Comparison of ENCODE assay signal across 8 mouse cellular contexts in the genomic region with DNA sequence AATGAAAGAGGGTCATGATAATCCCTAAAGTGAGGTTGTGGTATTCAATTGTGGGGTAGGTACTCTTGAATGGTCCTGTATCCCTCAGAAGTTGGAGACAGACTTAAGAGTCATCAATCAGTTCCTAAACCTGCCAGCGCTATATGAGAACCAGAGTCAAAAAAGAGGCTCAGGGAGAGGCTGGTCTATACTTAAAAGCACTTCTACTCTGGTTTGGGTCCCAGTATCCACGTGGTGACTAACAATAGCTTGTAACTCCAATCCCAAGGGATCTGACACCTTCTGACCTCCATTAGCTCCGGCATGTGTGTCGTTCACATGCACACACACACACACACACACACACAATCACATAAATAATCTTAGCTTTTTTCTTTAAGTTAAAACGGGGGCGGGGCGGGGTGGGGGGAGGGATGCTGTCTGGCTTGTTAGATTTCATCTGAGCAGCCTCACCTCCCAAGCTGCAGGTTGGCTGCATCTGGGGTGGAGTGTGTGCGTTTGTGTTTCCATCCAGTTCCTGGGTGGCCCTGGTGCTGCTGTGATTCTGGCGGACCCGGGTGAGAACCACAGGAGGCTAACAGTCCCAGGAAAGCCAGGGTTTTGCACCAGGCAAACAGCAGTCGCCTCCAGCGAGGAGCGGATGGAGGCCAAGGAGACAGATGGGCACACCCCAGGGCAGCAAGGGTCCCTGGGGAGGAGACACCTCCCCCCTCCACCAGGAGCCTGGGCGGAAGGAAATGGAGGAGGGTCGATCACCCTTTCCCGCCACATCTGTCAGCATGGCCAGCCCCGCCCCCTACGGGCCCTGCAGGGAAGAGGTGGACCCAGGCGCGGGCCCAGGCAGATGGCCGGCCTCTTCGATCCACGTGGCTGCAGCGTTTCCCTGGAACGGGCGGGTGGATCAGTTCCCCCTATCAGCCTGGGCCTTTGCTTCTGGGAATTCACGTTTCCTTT. TPM values are rescaled to one million over a fixed set of nuclear protein-coding genes. Genes with fewer than 3 reads are reported as not detected.
DNase-seq lines count a peak whose midpoint lies in the region; ATAC-seq and TF ChIP-seq lines count a peak whose summit lies in the region.

No protein-coding gene starts in this region.

- H3K36me3 ChIP-seq in liver, adult 2 months (ENCODE audit: control insufficient read depth, insufficient read depth, low read length) = no peaks in the 10 kb centered on the region
- H3K36me3 ChIP-seq in midbrain, postnatal 0 days (ENCODE audit: insufficient read depth, low read length) = no peaks in the 10 kb centered on the region
- no peaks in the 10 kb centered on the region for H3K36me3 ChIP-seq in stomach, embryonic 15.5 days

- no peak for TF ChIP-seq CTCF in liver, adult 2 months (IDR thresholded peaks at IDR 0.05; ENCODE audit: low read depth, low read length)
- 0 out of 2 replicates have a peak, but pooled peaks have one; percentile 20 for TF ChIP-seq CTCF in midbrain, postnatal 0 days (IDR thresholded peaks at IDR 0.05)

- H3K9me3 ChIP-seq in midbrain, postnatal 0 days (ENCODE audit: low read length) = no peaks in the 10 kb centered on the region
- no peaks in the 10 kb centered on the region for H3K9me3 ChIP-seq in stomach, embryonic 15.5 days

- WGBS in liver, adult 2 months = 6% methylated on average over 27 of the region's 27 CpGs
- WGBS in midbrain, postnatal 0 days = 1% methylated on average over 26 of the region's 27 CpGs
- WGBS in stomach, embryonic 15.5 days = 2% methylated on average over 27 of the region's 27 CpGs

- peak overlapping the region; percentile 80 for H3K27ac ChIP-seq in liver, adult 2 months (replicated peaks; ENCODE audit: insufficient read depth, low read depth, low read length)
- no peak overlapping the region for H3K27ac ChIP-seq in midbrain, postnatal 0 days (ENCODE audit: low read depth, low read length)
- H3K27ac ChIP-seq in stomach, embryonic 15.5 days = peak overlapping the region; percentile 76

- TF ChIP-seq POLR2A in liver, adult 2 months (IDR thresholded peaks at IDR 0.05; ENCODE audit: extremely low read depth, insufficient read depth, low read length) = no peak

- H3K9ac ChIP-seq in liver, adult 2 months (ENCODE audit: low read depth, low read length) = peak overlapping the region; percentile 44
- H3K9ac ChIP-seq in midbrain, postnatal 0 days (replicated peaks; ENCODE audit: low read length, poor library complexity, severe bottlenecking) = no peak overlapping the region; the same call in 1 of the 2 replicates
- peak overlapping the region; percentile 26; the same call in 1 of the 2 replicates for H3K9ac ChIP-seq in stomach, embryonic 15.5 days

- H3K4me2 ChIP-seq in midbrain, postnatal 0 days (ENCODE audit: low read depth, low read length, poor library complexity, severe bottlenecking) = peak overlapping the region; percentile 68
- H3K4me2 ChIP-seq in stomach, embryonic 15.5 days = peak overlapping the region; percentile 69

- H3K4me1 ChIP-seq in liver, adult 2 months (ENCODE audit: control insufficient read depth, insufficient read depth, low read length) = peaks cover 24% of the 10 kb centered on the region
- peaks cover 6% of the 10 kb centered on the region; the same call in 1 of the 2 replicates for H3K4me1 ChIP-seq in midbrain, postnatal 0 days (ENCODE audit: insufficient read depth, low read length)
- peaks cover 24% of the 10 kb centered on the region for H3K4me1 ChIP-seq in stomach, embryonic 15.5 days

- peak; percentile 50; the same call in 1 of the 2 replicates for ATAC-seq in midbrain, postnatal 0 days (ENCODE audit: low FRiP score)
- ATAC-seq in stomach, embryonic 15.5 days (ENCODE audit: insufficient read depth, low FRiP score, low read depth) = peak; percentile 76

- H3K79me2 ChIP-seq in liver, adult 2 months (ENCODE audit: control insufficient read depth, insufficient read depth, low read length) = no peaks in the 10 kb centered on the region

- H3K4me3 ChIP-seq in liver, adult 2 months (ENCODE audit: insufficient read depth, low read depth, low read length) = peak overlapping the region; percentile 44; the same call in 1 of the 2 replicates
- H3K4me3 ChIP-seq in midbrain, postnatal 0 days (ENCODE audit: low read depth, low read length) = peak overlapping the region; percentile 27
- peak overlapping the region; percentile 32 for H3K4me3 ChIP-seq in stomach, embryonic 15.5 days (replicated peaks)

- H3K27me3 ChIP-seq in liver, adult 2 months (ENCODE audit: control insufficient read depth, insufficient read depth, low read length) = no peaks in the 10 kb centered on the region
- no peaks in the 10 kb centered on the region for H3K27me3 ChIP-seq in midbrain, postnatal 0 days (ENCODE audit: insufficient read depth, low read length)
- no peaks in the 10 kb centered on the region for H3K27me3 ChIP-seq in stomach, embryonic 15.5 days (replicated peaks)

- DNase-seq in frontal cortex, postnatal 36 days (ENCODE audit: low spot score in 2 of 2) = peak; percentile 12 to 22
- DNase-seq in frontal cortex, postnatal 25 days (ENCODE audit: low spot score in 2 of 2) = no peak
- peak; percentile 34 to 55 for DNase-seq in cerebellum, postnatal 36 days
- DNase-seq in gastrocnemius, postnatal 25 days = peak; percentile 88
- DNase-seq in induced T-regulatory cell, adult 2 months (ENCODE audit: low read depth) = peak; percentile 84
- peak; percentile 70 for DNase-seq in liver, adult 2 months (ENCODE audit: extremely low read depth, low read depth, low spot score)
- DNase-seq in midbrain, postnatal 0 days (ENCODE audit: low spot score) = peak; percentile 76

RNA-seq across cellular contexts. Expression of gene Fgd2, which starts 37.0 kb away (rescaled TPM):
- 1 to 10 TPM; 1.2 to 1.6 TPM for total RNA-seq in gastrocnemius, postnatal 25 days (2021)
- 7.6 and 8.9 TPM in 2 replicates for total RNA-seq in liver, adult 2 months (2014; rRNA removed)
- 4.0 and 8.8 TPM in 2 replicates for polyA plus RNA-seq in liver, adult 2 months (2012; rRNA removed)
- total RNA-seq in midbrain, postnatal 0 days (2014; rRNA removed) = 13.4 and 27.3 TPM in 2 replicates
- polyA plus RNA-seq in midbrain, postnatal 0 days (2015; fragmentation: Nextera tagmentation; extraction: Ambion mirVana) = 14.4 and 16.5 TPM in 2 replicates
- polyA plus RNA-seq in stomach, embryonic 15.5 days (2015; fragmentation: Nextera tagmentation; extraction: Ambion mirVana) = 11.3 and 12.5 TPM in 2 replicates

RNA-seq across cellular contexts. Expression of gene Mtch1, which starts 50.0 kb away (rescaled TPM):
- 100 to 1,000 TPM; 104 to 106 TPM for total RNA-seq in gastrocnemius, postnatal 25 days (2021)
- 82.7 and 93.8 TPM in 2 replicates for total RNA-seq in liver, adult 2 months (2014; rRNA removed)
- 136 and 143 TPM in 2 replicates for polyA plus RNA-seq in liver, adult 2 months (2012; rRNA removed)
- total RNA-seq in midbrain, postnatal 0 days (2014; rRNA removed) = 605 and 625 TPM in 2 replicates
- 510 and 517 TPM in 2 replicates for polyA plus RNA-seq in midbrain, postnatal 0 days (2015; fragmentation: Nextera tagmentation; extraction: Ambion mirVana)
- 250 and 272 TPM in 2 replicates for polyA plus RNA-seq in stomach, embryonic 15.5 days (2015; fragmentation: Nextera tagmentation; extraction: Ambion mirVana)

Comparison
In these comparisons a context has a peak if more than half of its experiments do, and no peak if none do; other contexts are left out.
1. DNase-seq: peak in frontal cortex, postnatal 36 days (2 of 2), cerebellum, postnatal 36 days (2 of 2), gastrocnemius, postnatal 25 days (single experiment), induced T-regulatory cell, adult 2 months (single experiment), liver, adult 2 months (single experiment) and midbrain, postnatal 0 days (single experiment); none in frontal cortex, postnatal 25 days (0 of 2).
2. Peak in every context shown above with its lines, with median percentiles within 50 percentile points of each other: H3K4me3 ChIP-seq.